Mouse (Mus musculus): ENCODE results near the gene Apex2.
"Not testable (repeated sequence)": the region's sequence is repeated elsewhere in the genome, so short reads cannot be mapped to it uniquely, and the experiment has no call there.

Apex2 gene

DNA sequence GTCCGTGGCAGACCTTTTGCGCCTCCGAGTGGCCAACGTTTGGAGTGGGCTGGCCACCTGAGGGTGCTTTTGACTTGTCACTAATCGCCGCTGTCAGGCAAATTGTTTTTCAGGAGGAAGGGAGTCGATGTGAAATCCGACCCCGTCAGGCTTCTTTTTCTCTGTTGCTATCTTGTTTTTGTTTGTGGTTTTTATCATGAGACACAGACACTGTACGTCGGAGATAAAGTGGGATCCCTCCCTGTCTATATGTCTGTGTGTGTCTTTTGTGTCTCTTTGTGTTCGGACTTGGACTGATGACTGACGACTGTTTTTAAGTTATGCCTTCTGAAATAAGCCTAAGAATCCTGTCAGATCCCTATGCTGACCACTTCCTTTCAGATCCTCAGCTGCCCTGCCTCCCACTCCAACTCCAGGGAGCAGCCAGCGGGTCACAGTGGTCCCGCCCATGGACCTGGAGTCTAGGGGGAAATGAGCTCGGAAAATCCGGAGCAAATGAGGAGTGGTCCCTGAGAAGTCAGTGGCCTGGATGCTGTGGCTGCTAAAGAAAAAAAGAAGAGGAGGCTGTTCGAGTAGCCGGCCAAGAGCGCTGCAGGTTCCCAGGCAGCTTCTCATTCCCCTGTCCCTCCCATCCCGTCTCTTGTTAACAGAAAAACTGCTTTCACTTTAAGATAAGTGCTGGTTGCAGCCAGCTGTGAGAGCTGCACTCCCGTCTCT lies 103.2 kb downstream of the Apex2 start:
- not testable (repeated sequence) for DNase-seq

DNA sequence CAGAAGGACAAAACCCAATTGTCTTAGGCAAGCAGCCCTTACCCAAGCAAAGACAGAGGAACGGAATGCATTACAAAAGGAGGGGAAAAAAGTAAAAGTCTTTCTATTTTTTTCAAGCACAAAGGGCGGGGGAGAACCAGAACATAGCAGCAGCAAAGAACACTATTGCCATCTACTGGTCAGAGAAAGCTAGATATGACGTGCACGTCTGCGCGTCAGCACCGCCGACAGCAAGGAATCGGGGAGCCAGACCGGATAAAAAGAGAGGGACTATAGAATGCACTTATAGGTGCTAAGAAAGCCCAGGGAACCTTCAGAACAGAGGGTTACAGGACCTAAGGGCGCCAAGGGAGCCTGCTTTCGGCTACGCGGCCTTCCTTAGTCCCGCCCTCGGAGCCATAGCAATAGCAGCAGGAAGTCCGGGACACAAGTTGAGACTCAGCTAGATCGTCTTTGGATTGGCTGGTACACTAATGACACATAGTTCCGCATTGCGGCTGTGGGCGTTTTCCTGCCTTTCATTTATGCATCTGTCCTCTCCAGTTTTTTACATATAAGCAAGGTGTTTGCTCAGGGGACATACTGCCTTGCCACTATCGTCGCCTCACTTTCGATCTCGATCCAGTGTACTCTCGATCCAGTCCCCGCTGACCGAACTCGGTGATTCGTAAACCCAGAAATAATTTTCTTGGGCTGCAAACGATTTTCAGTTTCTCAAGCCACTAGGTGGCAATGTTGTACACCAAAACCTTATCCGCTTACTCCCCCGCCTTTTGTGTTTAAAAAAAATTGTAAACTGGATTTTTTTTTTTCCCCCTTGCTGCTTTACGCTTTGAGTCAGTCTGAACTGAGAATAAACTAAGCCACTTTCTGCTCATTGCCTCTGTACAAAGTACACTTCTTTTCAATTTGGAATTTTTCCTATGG lies 111.6 kb downstream of the Apex2 start:
- DNase-seq: peak; percentile 79

- no peak for DNase-seq
Measured at GRCm38 (mm10) chrX:150471416-150471815, 118.3 kb downstream of the Apex2 start.
